Mouse (Mus musculus) stomach, embryonic 15.5 days (tissue): Measurements from ENCODE around the gene Reg2. TPM values are rescaled to one million over a fixed set of nuclear protein-coding genes. Genes with fewer than 3 reads are reported as not detected.
"Not testable (repeated sequence)": the region's sequence is repeated elsewhere in the genome, so short reads cannot be mapped to it uniquely, and the experiment has no call there.

Experiments used
- ATAC-seq: fragments of 200-750 bp; cut with Nextera tagmentation; 2 replicates; pipeline ENCODE4 v1.8.0; 2017; ENCODE audit warnings: low read depth, moderate number of reproducible peaks, moderate TSS enrichment; ENCODE audit not compliant: insufficient read depth, low FRiP score
- H3K27ac ChIP-seq: fragments of 300-500 bp; sonication (generic); 2 replicates; pipeline ENCODE4 v1.5.1; 2015; ENCODE audit warnings: mild to moderate bottlenecking, inconsistent platforms
- H3K27me3 ChIP-seq: fragments of 300-500 bp; sonication (generic); replicated peaks from 2 replicates; pipeline ENCODE4 v1.6.1; 2015; ENCODE audit warnings: inconsistent platforms
- H3K36me3 ChIP-seq: fragments of 300-500 bp; sonication (generic); 2 replicates; pipeline ENCODE4 v1.6.1; 2015; ENCODE audit warnings: inconsistent platforms
- H3K4me1 ChIP-seq: fragments of 300-500 bp; sonication (generic); 2 replicates; pipeline ENCODE4 v1.6.1; 2015; ENCODE audit warnings: inconsistent platforms
- H3K4me2 ChIP-seq: fragments of 300-500 bp; sonication (generic); 2 replicates; pipeline ENCODE4 v1.6.1; 2015; ENCODE audit warnings: mild to moderate bottlenecking, inconsistent platforms
- H3K4me3 ChIP-seq: fragments of 300-500 bp; sonication (generic); replicated peaks from 2 replicates; pipeline ENCODE4 v1.5.1; 2015; ENCODE audit warnings: inconsistent platforms
- H3K9ac ChIP-seq: fragments of 300-500 bp; sonication (generic); 2 replicates; pipeline ENCODE4 v1.6.1; 2015; ENCODE audit warnings: inconsistent platforms
- H3K9me3 ChIP-seq: fragments of 300-500 bp; sonication (generic); 2 replicates; pipeline ENCODE4 v1.6.1; 2016; ENCODE audit warnings: inconsistent platforms
- WGBS: fragments of 180-500 bp; shearing (Covaris S2); methylation state at CpG from one replicate; pipeline ENCODE4 v1.1.7; 2015; 5-methylcytosine and 5-hydroxymethylcytosine counted together
- polyA plus RNA-seq: library from polyadenylated mRNA; unstranded; fragments of >200 nt; fragmentation: Nextera tagmentation; extraction: Ambion mirVana; gene quantifications from 2 replicates; pipeline ENCODE4 v1.2.1, GENCODE M21; 2015

The Reg2 gene
- polyA plus RNA-seq: not detected in 2 replicates

- H3K36me3 ChIP-seq, H3K4me1 ChIP-seq, H3K9me3 ChIP-seq, H3K4me2 ChIP-seq, H3K27me3 ChIP-seq, H3K27ac ChIP-seq, H3K9ac ChIP-seq, H3K4me3 ChIP-seq, ATAC-seq: not testable (repeated sequence)
- WGBS: 96% methylated on average over 5 of the region's 17 CpGs
Observed at GRCm38 (mm10) chr6:78395323-78395722, at the start of gene Reg2. Reg2 (plus strand) TSS chr6:78395623.

- no peak for ATAC-seq
Observed at GRCm38 (mm10) chr6:78361971-78362563, 33.4 kb upstream of the Reg2 start.

GRCm38 (mm10) chr6:78370357-78370756, 25.1 kb upstream of the Reg2 start, which contains the start of gene Reg3b:
Reg3b (plus strand) TSS chr6:78370657.
- no peak for ATAC-seq
- 66% methylated on average over 2 of the region's 2 CpGs for WGBS
- no peaks in the 10 kb centered on the region for H3K36me3 ChIP-seq
- no peak within 1 kb of the TSS for H3K27ac ChIP-seq
- no peak within 1 kb of the TSS for H3K4me3 ChIP-seq
- no peak within 1 kb of the TSS for H3K4me2 ChIP-seq
- no peaks in the 10 kb centered on the region for H3K9me3 ChIP-seq
- no peaks in the 10 kb centered on the region for H3K27me3 ChIP-seq
- H3K9ac ChIP-seq: no peak within 1 kb of the TSS
- H3K4me1 ChIP-seq: no peaks in the 10 kb centered on the region

More at GRCm38 (mm10) chr6:78361971-78362563, 33.4 kb upstream of the Reg2 start:
- H3K27ac ChIP-seq: no peak overlapping the region
- 53% methylated on average over 2 of the region's 2 CpGs for WGBS
- no peaks in the 10 kb centered on the region for H3K36me3 ChIP-seq
- H3K4me3 ChIP-seq: no peak overlapping the region
- H3K9ac ChIP-seq: no peak overlapping the region
- no peak overlapping the region for H3K4me2 ChIP-seq
- no peaks in the 10 kb centered on the region for H3K4me1 ChIP-seq
- no peaks in the 10 kb centered on the region for H3K9me3 ChIP-seq
- no peaks in the 10 kb centered on the region for H3K27me3 ChIP-seq

GRCm38 (mm10) chr6:78378765-78379164, 16.7 kb upstream of the Reg2 start, which contains the start of gene Reg3d:
Reg3d (minus strand) TSS chr6:78378865.
- WGBS: 58% methylated on average over 2 of the region's 2 CpGs
- H3K9ac ChIP-seq: no peak within 1 kb of the TSS
- H3K27me3 ChIP-seq: no peaks in the 10 kb centered on the region
- no peak within 1 kb of the TSS for H3K27ac ChIP-seq
- ATAC-seq: no peak; the same call in 1 of the 2 replicates
- H3K4me3 ChIP-seq: no peak within 1 kb of the TSS
- H3K4me2 ChIP-seq: no peak within 1 kb of the TSS
- no peaks in the 10 kb centered on the region for H3K9me3 ChIP-seq
- H3K4me1 ChIP-seq: no peaks in the 10 kb centered on the region
- no peaks in the 10 kb centered on the region for H3K36me3 ChIP-seq

- Histone ChIP-seq H3K4me3 (no peak within 1 kb of the TSS), H3K9ac (no peak within 1 kb of the TSS), H3K4me2 (no peak within 1 kb of the TSS), H3K27ac (no peak within 1 kb of the TSS), H3K27me3 (no peaks in the 10 kb centered on the region), H3K9me3 (no peaks in the 10 kb centered on the region), H3K36me3 (no peaks in the 10 kb centered on the region), H3K4me1 (no peaks in the 10 kb centered on the region)
- no peak for ATAC-seq
Observed at GRCm38 (mm10) chr6:78380409-78380808, 15.0 kb upstream of the Reg2 start, which contains the start of gene Reg3a. Reg3a (plus strand) TSS chr6:78380709.

GRCm38 (mm10) chr6:78385609-78386008, 9.8 kb upstream of the Reg2 start:
- Histone ChIP-seq H3K4me2 (no peak overlapping the region), H3K36me3 (no peaks in the 10 kb centered on the region), H3K27me3 (no peaks in the 10 kb centered on the region), H3K4me3 (no peak overlapping the region), H3K4me1 (no peaks in the 10 kb centered on the region), H3K9ac (no peak overlapping the region), H3K9me3 (no peaks in the 10 kb centered on the region), H3K27ac (no peak overlapping the region)
- ATAC-seq: no peak
- WGBS: 84% methylated on average over 3 of the region's 3 CpGs

- H3K27ac ChIP-seq, H3K4me3 ChIP-seq, H3K4me2 ChIP-seq, H3K9ac ChIP-seq, H3K36me3 ChIP-seq, H3K27me3 ChIP-seq, H3K9me3 ChIP-seq, H3K4me1 ChIP-seq, ATAC-seq: not testable (repeated sequence)
Observed at GRCm38 (mm10) chr6:78422411-78422810, 27.0 kb downstream of the Reg2 start, which contains the start of gene Reg1. Reg1 (plus strand) TSS chr6:78422711.

- no peaks in the 10 kb centered on the region for H3K4me1 ChIP-seq
- no peak overlapping the region for H3K27ac ChIP-seq
- H3K4me2 ChIP-seq: no peak overlapping the region
- 56% methylated on average over 3 of the region's 3 CpGs for WGBS
- H3K4me3 ChIP-seq: no peak overlapping the region
- no peaks in the 10 kb centered on the region for H3K9me3 ChIP-seq
- ATAC-seq: peak; percentile 75; the same call in 1 of the 2 replicates
- no peaks in the 10 kb centered on the region for H3K27me3 ChIP-seq
- H3K9ac ChIP-seq: no peak overlapping the region
- no peaks in the 10 kb centered on the region for H3K36me3 ChIP-seq
Observed at GRCm38 (mm10) chr6:78425497-78425896, 30.1 kb downstream of the Reg2 start.

GRCm38 (mm10) chr6:78447202-78447601, 51.8 kb downstream of the Reg2 start:
- Histone ChIP-seq H3K4me3 (no peak overlapping the region), H3K27me3 (no peaks in the 10 kb centered on the region), H3K27ac (no peak overlapping the region), H3K4me2 (no peak overlapping the region), H3K9ac (no peak overlapping the region), H3K36me3 (no peaks in the 10 kb centered on the region), H3K9me3 (no peaks in the 10 kb centered on the region), H3K4me1 (no peaks in the 10 kb centered on the region)
- no peak for ATAC-seq
- WGBS: 53% methylated on average over 1 of the region's 1 CpGs

- Histone ChIP-seq H3K27ac (no peak overlapping the region), H3K27me3 (no peaks in the 10 kb centered on the region), H3K4me2 (no peak overlapping the region), H3K9ac (no peak overlapping the region), H3K4me1 (no peaks in the 10 kb centered on the region), H3K36me3 (no peaks in the 10 kb centered on the region), H3K4me3 (no peak overlapping the region), H3K9me3 (no peaks in the 10 kb centered on the region)
- ATAC-seq: no peak
Observed at GRCm38 (mm10) chr6:78448409-78448808, 53.0 kb downstream of the Reg2 start.

GRCm38 (mm10) chr6:78452804-78453203, 57.4 kb downstream of the Reg2 start:
- Histone ChIP-seq H3K27me3 (no peaks in the 10 kb centered on the region), H3K36me3 (no peaks in the 10 kb centered on the region), H3K9ac (no peak overlapping the region), H3K27ac (no peak overlapping the region), H3K4me2 (no peak overlapping the region), H3K4me3 (no peak overlapping the region), H3K9me3 (no peaks in the 10 kb centered on the region), H3K4me1 (no peaks in the 10 kb centered on the region)
- ATAC-seq: no peak
- WGBS: 82% methylated on average over 2 of the region's 2 CpGs
